Mouse (Mus musculus) neural tube, embryonic 15.5 days (tissue): ENCODE measurements around the gene Hist2h2be. TPM values are rescaled to one million over a fixed set of nuclear protein-coding genes. Genes with fewer than 3 reads are reported as not detected.
"Not testable (repeated sequence)": the region's sequence is repeated elsewhere in the genome, so short reads cannot be mapped to it uniquely, and the experiment has no call there.

Source experiments
- ATAC-seq: fragments of 200-750 bp; cut with Nextera tagmentation; 2 replicates; pipeline ENCODE4 v1.8.0; 2017; ENCODE audit warnings: mild to moderate bottlenecking, moderate TSS enrichment, moderate library complexity; ENCODE audit not compliant: low FRiP score
- H3K27ac ChIP-seq: fragments of 300-500 bp; sonication (generic); replicated peaks from 2 replicates; pipeline ENCODE4 v1.5.1; 2015; ENCODE audit warnings: mild to moderate bottlenecking, inconsistent platforms
- H3K27me3 ChIP-seq: fragments of 300-500 bp; sonication (generic); replicated peaks from 2 replicates; pipeline ENCODE4 v1.6.1; 2015; ENCODE audit warnings: inconsistent platforms
- H3K36me3 ChIP-seq: fragments of 300-500 bp; sonication (generic); 2 replicates; pipeline ENCODE4 v1.6.1; 2015; ENCODE audit warnings: inconsistent platforms
- H3K4me1 ChIP-seq: fragments of 300-500 bp; sonication (generic); 2 replicates; pipeline ENCODE4 v1.6.1; 2015; ENCODE audit warnings: inconsistent platforms
- H3K4me2 ChIP-seq: fragments of 300-500 bp; sonication (generic); 2 replicates; pipeline ENCODE4 v1.6.1; 2015; ENCODE audit warnings: inconsistent platforms, mild to moderate bottlenecking, moderate library complexity
- H3K4me3 ChIP-seq: fragments of 300-500 bp; sonication (generic); replicated peaks from 2 replicates; pipeline ENCODE4 v1.5.1; 2015; ENCODE audit warnings: mild to moderate bottlenecking, inconsistent platforms
- H3K9ac ChIP-seq: fragments of 300-500 bp; sonication (generic); replicated peaks from 2 replicates; pipeline ENCODE4 v1.6.1; 2015; ENCODE audit warnings: mild to moderate bottlenecking, inconsistent platforms
- H3K9me3 ChIP-seq: fragments of 300-500 bp; sonication (generic); replicated peaks from 2 replicates; pipeline ENCODE4 v1.6.1; 2016; ENCODE audit warnings: inconsistent platforms
- WGBS: fragments of 180-500 bp; shearing (Covaris S2); methylation state at CpG from one replicate; pipeline ENCODE4 v1.1.7; 2015; ENCODE audit warnings: mixed read lengths; 5-methylcytosine and 5-hydroxymethylcytosine counted together
- polyA plus RNA-seq: library from polyadenylated mRNA; unstranded; fragments of >200 nt; fragmentation: Nextera tagmentation; extraction: Ambion mirVana; gene quantifications from 2 replicates; pipeline ENCODE4 v1.2.1, GENCODE M21; 2015

Gene Hist2h2be
- polyA plus RNA-seq, 1 experiment from 2014 or later: 4.0 TPM

DNA sequence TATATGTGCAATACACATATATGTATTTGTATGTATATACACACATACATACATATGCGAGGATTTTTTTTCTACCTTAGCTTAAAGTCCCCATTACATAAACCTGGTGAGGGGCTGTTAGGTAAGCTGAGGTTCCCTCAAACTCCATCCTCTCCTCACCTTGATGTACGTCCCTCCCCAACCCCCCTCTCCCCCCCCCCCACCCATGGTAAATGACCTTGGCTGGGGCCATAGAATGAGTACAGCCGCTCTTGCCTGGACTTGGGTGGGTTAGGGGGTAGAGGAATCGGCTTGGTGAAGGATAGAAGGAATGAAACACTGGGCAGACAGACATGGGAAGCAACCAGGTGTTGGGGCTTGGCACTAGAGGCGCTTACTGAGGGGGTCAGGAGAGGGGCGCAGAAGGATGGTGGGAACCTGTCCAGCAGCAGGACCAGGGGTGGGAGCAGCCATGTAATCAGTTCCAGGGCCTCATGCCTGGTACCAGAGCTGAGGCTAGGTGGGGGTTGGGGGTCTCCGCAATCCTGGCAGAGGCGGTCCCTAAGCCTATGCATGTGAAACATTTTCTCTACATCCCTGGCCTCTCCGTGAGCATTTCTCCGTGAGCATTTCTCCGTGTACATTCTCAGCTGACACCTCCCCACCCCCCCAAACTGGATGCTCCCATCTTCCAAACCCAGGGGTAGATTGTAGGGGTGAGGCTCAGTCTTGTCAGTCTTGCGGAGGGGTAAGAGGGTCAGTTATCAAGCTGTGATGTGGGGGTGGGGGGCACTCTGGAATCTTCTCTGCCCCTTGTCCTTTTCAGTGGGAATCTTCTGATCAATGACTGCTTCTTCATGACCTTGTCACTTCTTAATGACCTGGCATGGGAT is 39.2 kb upstream of the Hist2h2be start:
- Histone ChIP-seq H3K9ac (peak overlapping the region; percentile 83), H3K27ac (peak overlapping the region; percentile 91), H3K36me3 (peaks cover 35% of the 10 kb centered on the region), H3K4me3 (peak overlapping the region; percentile 62), H3K4me1 (peaks cover 36% of the 10 kb centered on the region), H3K9me3 (no peaks in the 10 kb centered on the region), H3K27me3 (no peaks in the 10 kb centered on the region), H3K4me2 (peak overlapping the region; percentile 65)
- 27% methylated on average over 12 of the region's 12 CpGs for WGBS
- ATAC-seq: peak; percentile 58

GRCm38 (mm10) chr3:96182382-96182776 is 38.5 kb upstream of the Hist2h2be start:
- peak overlapping the region; percentile 83 for H3K9ac ChIP-seq
- no peaks in the 10 kb centered on the region for H3K9me3 ChIP-seq
- H3K36me3 ChIP-seq: peaks cover 39% of the 10 kb centered on the region
- H3K4me1 ChIP-seq: peaks cover 36% of the 10 kb centered on the region
- no peak for ATAC-seq
- peak overlapping the region; percentile 62 for H3K4me3 ChIP-seq
- H3K4me2 ChIP-seq: peak overlapping the region; percentile 65
- no peaks in the 10 kb centered on the region for H3K27me3 ChIP-seq
- WGBS: 26% methylated on average over 4 of the region's 4 CpGs
- H3K27ac ChIP-seq: peak overlapping the region; percentile 91

- WGBS: 68% methylated on average over 12 of the region's 12 CpGs
- ATAC-seq: no peak
Observed at GRCm38 (mm10) chr3:96192977-96193376, 27.9 kb upstream of the Hist2h2be start.

DNA sequence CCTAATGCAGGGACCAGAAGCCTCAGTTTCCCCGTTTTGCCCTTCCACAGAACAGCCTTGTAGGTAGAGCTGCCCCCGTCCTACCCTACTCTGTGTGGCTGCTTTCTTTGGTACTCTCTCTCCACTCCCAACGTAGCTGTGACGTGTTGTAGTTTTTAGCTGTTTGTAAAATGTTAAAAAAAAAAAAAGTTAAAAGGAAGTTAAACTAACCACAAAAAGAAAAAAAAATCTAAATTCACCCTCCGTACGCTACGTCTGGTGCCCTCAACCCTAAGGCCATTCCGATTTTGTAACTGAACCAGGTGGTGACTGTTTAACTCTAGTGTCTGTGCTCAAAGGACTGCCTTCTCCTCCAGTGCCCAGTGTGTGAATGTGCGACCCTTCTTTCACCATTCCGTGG is 26.0 kb upstream of the Hist2h2be start:
- WGBS: 88% methylated on average over 10 of the region's 10 CpGs
- Histone ChIP-seq H3K27ac (no peak overlapping the region), H3K9me3 (no peaks in the 10 kb centered on the region), H3K36me3 (peaks cover 55% of the 10 kb centered on the region), H3K9ac (no peak overlapping the region), H3K4me1 (peaks cover 16% of the 10 kb centered on the region), H3K27me3 (no peaks in the 10 kb centered on the region; the same call in 1 of the 2 replicates), H3K4me3 (no peak overlapping the region), H3K4me2 (no peak overlapping the region)
- no peak for ATAC-seq

More at GRCm38 (mm10) chr3:96192977-96193376, 27.9 kb upstream of the Hist2h2be start:
- Histone ChIP-seq H3K9ac (no peak overlapping the region), H3K27me3 (no peaks in the 10 kb centered on the region), H3K4me1 (peaks cover 12% of the 10 kb centered on the region), H3K4me2 (no peak overlapping the region), H3K9me3 (no peaks in the 10 kb centered on the region), H3K4me3 (no peak overlapping the region), H3K27ac (no peak overlapping the region), H3K36me3 (peaks cover 73% of the 10 kb centered on the region)

DNA sequence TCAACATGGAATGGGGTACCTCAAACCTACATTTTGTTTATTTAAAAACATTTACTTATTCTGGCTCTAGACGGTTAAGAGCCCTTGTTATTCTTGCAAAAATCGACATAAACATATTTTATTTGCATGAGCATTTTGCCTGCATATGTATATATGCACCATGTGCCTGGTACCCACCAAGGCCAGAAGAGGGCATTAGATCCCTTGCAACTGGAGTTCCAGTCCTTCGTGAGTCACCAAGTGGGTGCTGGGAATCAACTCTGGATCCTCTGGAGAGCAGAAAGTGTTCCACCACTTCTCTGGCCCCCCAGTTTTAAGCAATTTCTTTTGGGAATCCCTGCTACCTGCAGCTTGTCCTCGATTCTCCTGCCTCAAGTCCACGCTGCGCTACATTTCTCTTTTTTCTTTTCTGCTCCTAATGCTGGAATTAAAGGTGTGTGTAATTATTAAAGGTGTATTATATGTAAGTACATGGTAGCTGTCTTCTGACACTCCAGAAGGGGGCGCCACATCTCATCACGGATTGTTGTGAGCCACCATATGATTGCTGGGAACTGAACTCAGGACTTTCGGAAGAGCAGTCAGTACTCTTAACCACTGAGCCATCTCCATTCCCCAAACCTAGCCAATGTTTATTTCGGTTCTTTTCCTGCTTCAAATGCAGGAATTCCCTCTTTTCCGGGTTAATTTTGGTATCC is 25.2 kb upstream of the Hist2h2be start:
- Histone ChIP-seq H3K4me1 (peaks cover 16% of the 10 kb centered on the region), H3K36me3 (peaks cover 47% of the 10 kb centered on the region), H3K27ac (no peak overlapping the region), H3K27me3 (no peaks in the 10 kb centered on the region; the same call in 1 of the 2 replicates), H3K4me2 (peak overlapping the region; percentile 99), H3K4me3 (peak overlapping the region; percentile 77; the same call in 1 of the 2 replicates), H3K9ac (no peak overlapping the region; the same call in 1 of the 2 replicates), H3K9me3 (no peaks in the 10 kb centered on the region)
- WGBS: 93% methylated on average over 11 of the region's 11 CpGs
- ATAC-seq: no peak

DNA sequence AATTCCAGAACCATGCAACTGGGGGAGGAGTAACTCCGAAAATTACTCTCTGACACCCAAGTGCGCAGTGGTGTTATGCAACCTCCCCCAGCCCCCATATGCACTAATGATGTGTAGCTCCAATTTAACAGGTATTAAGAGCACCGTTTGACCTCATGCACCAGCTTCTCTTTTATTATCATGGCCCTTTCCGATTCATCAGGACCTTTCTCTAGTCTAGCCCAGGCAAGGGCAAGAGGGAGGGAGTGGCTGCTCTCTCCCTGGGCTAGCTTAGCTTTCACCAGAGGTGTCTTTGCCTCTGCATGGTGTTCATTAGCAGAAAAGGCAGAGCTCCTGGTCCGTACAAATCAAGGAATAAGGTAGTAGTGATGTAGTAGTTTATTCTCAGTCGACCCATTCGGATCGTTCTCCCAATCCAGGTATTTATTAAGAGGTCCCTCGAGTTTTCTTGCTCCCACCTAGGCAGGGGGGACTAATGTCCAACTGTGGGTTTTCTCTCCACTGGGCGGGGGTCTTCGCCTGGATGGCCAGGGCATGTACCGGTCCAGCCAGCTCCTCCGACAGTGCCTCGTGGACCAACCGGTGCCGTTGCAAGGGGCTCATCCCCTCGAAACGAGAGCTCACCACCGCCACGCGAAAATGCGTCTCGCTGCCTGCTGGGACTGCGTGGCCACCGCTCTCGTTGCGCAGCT is 24.3 kb upstream of the Hist2h2be start:
- Histone ChIP-seq H3K4me3 (peak overlapping the region; percentile 77), H3K9ac (peak overlapping the region; percentile 98), H3K36me3 (peaks cover 39% of the 10 kb centered on the region), H3K27me3 (no peaks in the 10 kb centered on the region; the same call in 1 of the 2 replicates), H3K9me3 (no peaks in the 10 kb centered on the region), H3K4me2 (peak overlapping the region; percentile 99), H3K4me1 (peaks cover 16% of the 10 kb centered on the region), H3K27ac (peak overlapping the region; percentile 99)
- ATAC-seq: peak; percentile 42
- WGBS: 15% methylated on average over 27 of the region's 27 CpGs

- under 1% methylated on average over 50 of the region's 50 CpGs for WGBS
- peak overlapping the region; percentile 98 for H3K9ac ChIP-seq
- H3K27me3 ChIP-seq: no peaks in the 10 kb centered on the region; the same call in 1 of the 2 replicates
- peak overlapping the region; percentile 77 for H3K4me3 ChIP-seq
- H3K4me1 ChIP-seq: peaks cover 16% of the 10 kb centered on the region
- peak overlapping the region; percentile 99 for H3K4me2 ChIP-seq
- ATAC-seq: peak; percentile 95
- H3K36me3 ChIP-seq: peaks cover 34% of the 10 kb centered on the region
- no peaks in the 10 kb centered on the region for H3K9me3 ChIP-seq
- peak overlapping the region; percentile 99 for H3K27ac ChIP-seq
Observed at GRCm38 (mm10) chr3:96197129-96197749, 23.7 kb upstream of the Hist2h2be start.

DNA sequence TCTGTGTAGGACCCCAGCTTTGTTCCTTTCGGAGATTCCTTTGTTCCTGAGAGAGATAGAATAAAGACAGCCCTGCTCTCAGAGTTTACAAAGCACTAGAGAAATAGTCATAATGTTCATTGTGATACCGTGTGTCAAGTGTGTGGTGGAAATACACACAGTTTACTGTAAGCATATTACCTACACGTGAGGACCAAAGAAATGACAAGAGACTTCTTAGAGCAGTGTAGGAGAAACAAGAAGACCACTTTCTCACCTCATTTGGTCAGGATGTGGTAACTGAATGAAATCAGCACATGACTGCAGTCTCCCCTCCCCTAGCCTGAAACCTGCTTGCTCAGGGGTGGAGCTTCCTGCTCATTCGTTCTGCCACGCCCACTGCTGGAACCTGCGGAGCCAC is 22.7 kb upstream of the Hist2h2be start:
- Histone ChIP-seq H3K36me3 (peaks cover 25% of the 10 kb centered on the region), H3K4me1 (peaks cover 16% of the 10 kb centered on the region), H3K9me3 (no peaks in the 10 kb centered on the region), H3K9ac (peak overlapping the region; percentile 21; the same call in 1 of the 2 replicates), H3K27me3 (no peaks in the 10 kb centered on the region; the same call in 1 of the 2 replicates), H3K4me3 (peak overlapping the region; percentile 77), H3K27ac (peak overlapping the region; percentile 99), H3K4me2 (peak overlapping the region; percentile 99)
- WGBS: 5% methylated on average over 6 of the region's 6 CpGs
- ATAC-seq: peak; percentile 40; the same call in 1 of the 2 replicates

DNA sequence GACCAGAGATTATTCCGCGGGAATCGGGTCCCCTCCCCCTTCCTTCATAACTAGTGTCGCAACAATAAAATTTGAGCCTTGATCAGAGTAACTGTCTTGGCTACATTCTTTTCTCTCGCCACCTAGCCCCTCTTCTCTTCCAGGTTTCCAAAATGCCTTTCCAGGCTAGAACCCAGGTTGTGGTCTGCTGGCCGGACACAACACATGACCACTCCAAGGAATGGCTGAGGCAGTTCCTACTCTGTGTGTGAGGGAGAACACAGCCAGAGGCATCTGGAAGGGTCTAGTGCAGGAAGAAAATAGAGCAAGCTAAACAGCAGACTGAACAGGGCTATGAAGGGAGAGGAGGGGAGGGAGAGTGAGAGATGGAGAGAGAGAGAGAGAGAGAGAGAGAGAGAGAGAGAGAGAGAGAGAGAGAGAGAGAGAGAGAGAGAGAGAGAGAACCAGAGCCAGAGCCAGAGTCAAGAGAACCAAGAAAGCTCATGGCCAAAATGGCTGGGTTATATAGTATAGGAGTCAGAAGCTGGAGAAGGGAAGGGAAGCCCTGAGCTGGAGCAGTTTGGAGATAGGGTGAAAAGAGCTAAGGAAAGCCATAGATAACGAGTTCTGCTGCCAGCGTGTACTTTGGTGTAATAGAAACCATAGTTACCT is 22.2 kb upstream of the Hist2h2be start:
- H3K27ac ChIP-seq, H3K27me3 ChIP-seq, H3K9me3 ChIP-seq, ATAC-seq, H3K9ac ChIP-seq: not testable (repeated sequence)
- Histone ChIP-seq H3K4me2 (peak overlapping the region; percentile 99), H3K4me1 (peaks cover 16% of the 10 kb centered on the region), H3K36me3 (peaks cover 19% of the 10 kb centered on the region), H3K4me3 (peak overlapping the region; percentile 77; the same call in 1 of the 2 replicates)
- 32% methylated on average over 8 of the region's 8 CpGs for WGBS

DNA sequence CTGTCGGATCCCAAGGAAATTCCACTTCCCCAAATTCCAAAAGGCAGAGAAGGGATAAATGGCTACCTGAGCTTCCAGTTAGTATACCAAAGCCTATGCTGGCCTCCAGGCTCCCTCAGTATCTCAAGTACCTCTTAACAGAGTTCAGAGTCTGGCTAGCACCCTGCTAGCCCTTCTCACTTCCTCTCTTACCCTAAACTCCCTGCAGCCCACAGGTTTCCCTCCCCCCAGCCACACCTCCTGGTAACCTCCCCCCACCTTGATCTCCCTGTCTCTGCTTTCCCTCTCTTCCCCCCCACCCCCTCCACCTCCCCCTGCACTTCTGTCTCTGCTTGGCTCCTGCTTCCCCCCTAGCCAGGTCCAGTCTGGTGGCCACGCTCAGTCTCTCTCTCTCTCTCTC is 21.2 kb upstream of the Hist2h2be start:
- Histone ChIP-seq H3K9ac (no peak overlapping the region), H3K36me3 (peaks cover 9% of the 10 kb centered on the region), H3K4me2 (no peak overlapping the region), H3K9me3 (no peaks in the 10 kb centered on the region), H3K4me1 (peaks cover 16% of the 10 kb centered on the region), H3K27ac (no peak overlapping the region), H3K4me3 (no peak overlapping the region), H3K27me3 (no peaks in the 10 kb centered on the region; the same call in 1 of the 2 replicates)
- 92% methylated on average over 2 of the region's 2 CpGs for WGBS
- no peak for ATAC-seq
